Mouse (Mus musculus): Measurements from ENCODE around the gene Klhdc3.
A peak's percentile ranks its signal among the peaks of the same experiment; 100 is the strongest.

GRCm38 (mm10) chr17:46691390-46691789, 10.7 kb upstream of the Klhdc3 start:
- no peak for TF ChIP-seq CTCF (IDR thresholded peaks at IDR 0.05; ENCODE audit: control insufficient read depth, insufficient read depth, insufficient read length)
- no peak for TF ChIP-seq USF1 (IDR thresholded peaks at IDR 0.05; ENCODE audit: low read depth)
- no peak for TF ChIP-seq CEBPB (IDR thresholded peaks at IDR 0.05; ENCODE audit: low read depth)
- no peak for TF ChIP-seq MYOD1 (IDR thresholded peaks at IDR 0.05; ENCODE audit: control insufficient read depth, insufficient read length, low read depth)
- peak; percentile 68 for TF ChIP-seq MAX (IDR thresholded peaks at IDR 0.05)
- TF ChIP-seq MYOG (IDR thresholded peaks at IDR 0.05; ENCODE audit: control insufficient read depth, extremely low read depth, insufficient read length) = no peak

Data from C2C12 (cell line).